Mouse (Mus musculus) cortical plate, adult 2 months (tissue): ENCODE results near the gene Ffar1.

Source experiments
- CTCF ChIP-seq: fragments of 200-500 bp; IDR thresholded peaks from 2 replicates; pipeline ENCODE4 v1.5.1; 2011; ENCODE audit warnings: mild to moderate bottlenecking, control low read depth, low read length; ENCODE audit not compliant: insufficient read depth; ENCODE audit errors: extremely low read depth
- POLR2A ChIP-seq: fragments of 200-500 bp; IDR thresholded peaks from 2 replicates; pipeline ENCODE4 v1.6.1; 2011; ENCODE audit warnings: mild to moderate bottlenecking, low read length, control low read depth; ENCODE audit not compliant: insufficient read depth; ENCODE audit errors: extremely low read depth

GRCm38 (mm10) chr7:30829428-30829827 lies 31.9 kb downstream of the Ffar1 start:
- TF ChIP-seq POLR2A (no peak), CTCF (no peak)
